In the genomic region with DNA sequence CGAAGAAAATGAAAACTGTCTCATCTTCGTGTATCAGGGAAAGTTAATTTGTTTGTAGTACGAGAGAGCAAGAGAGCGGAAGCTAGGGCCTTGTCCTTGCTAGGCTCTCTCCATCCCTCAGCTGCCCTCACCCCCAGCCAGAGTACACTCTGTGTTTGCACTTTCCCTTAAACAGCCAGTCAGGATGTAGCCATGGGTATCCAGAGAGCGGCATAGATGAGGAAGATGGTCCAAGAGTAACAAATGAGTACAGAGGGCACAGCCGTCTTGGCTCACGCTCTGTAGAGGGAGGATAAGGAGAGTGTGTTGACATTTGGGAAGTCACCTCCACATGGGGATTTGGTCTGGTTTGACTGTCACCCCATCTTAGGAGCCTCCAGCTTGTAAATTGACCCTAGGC, we compare ENCODE assay signal across 13 mouse cellular contexts.
"Had no signal": no experiment of that assay in that cellular context is flagged by ENCODE, and none has a peak within 500 bp of the region (broad histone marks: within the 10 kb centered on the region; RNA-seq: fewer than 3 reads in every experiment).

No protein-coding gene starts in this region.

- DNase-seq: layer of hippocampus, adult 9-11 months; layer of hippocampus, postnatal 36 days; liver, embryonic 13.5 days; lung, adult 18-20 months; lung, postnatal 36 days; right cerebral cortex, adult 18-20 months; right cerebral cortex, postnatal 25 days; thymus, adult 2 months; thymus, postnatal 36 days had no signal

- H3K9me3 ChIP-seq: intestine, embryonic 15.5 days; limb, embryonic 15.5 days; liver, embryonic 13.5 days; midbrain, embryonic 13.5 days had no signal

- ATAC-seq: midbrain, embryonic 13.5 days had no signal

- H3K36me3 ChIP-seq: intestine, embryonic 15.5 days; limb, embryonic 15.5 days; liver, embryonic 13.5 days; midbrain, embryonic 13.5 days had no signal

- H3K27me3 ChIP-seq: intestine, embryonic 15.5 days; limb, embryonic 15.5 days; liver, embryonic 13.5 days; midbrain, embryonic 13.5 days had no signal

- H3K27ac ChIP-seq: hindbrain, embryonic 14.5 days; intestine, embryonic 15.5 days; liver, embryonic 13.5 days; midbrain, embryonic 13.5 days had no signal

- H3K4me1 ChIP-seq: intestine, embryonic 15.5 days; liver, embryonic 13.5 days had no signal

- H3K4me2 ChIP-seq: hindbrain, embryonic 14.5 days; intestine, embryonic 15.5 days; limb, embryonic 15.5 days; liver, embryonic 13.5 days; midbrain, embryonic 13.5 days had no signal

- H3K9ac ChIP-seq: hindbrain, embryonic 14.5 days; intestine, embryonic 15.5 days; limb, embryonic 15.5 days; liver, embryonic 13.5 days; midbrain, embryonic 13.5 days had no signal

- H3K4me3 ChIP-seq: intestine, embryonic 15.5 days; limb, embryonic 15.5 days; liver, embryonic 13.5 days; midbrain, embryonic 13.5 days had no signal
